Mouse (Mus musculus) C2C12 (cell line): ENCODE results near the gene Usp13. TPM values are rescaled to one million over a fixed set of nuclear protein-coding genes. Genes with fewer than 3 reads are reported as not detected.

ENCODE experiments used
- H3K27me3 ChIP-seq: one replicate; pipeline ENCODE4 v1.6.1; 2011; ENCODE audit not compliant: control insufficient read depth, insufficient read depth, insufficient read length
- H3K36me3 ChIP-seq: one replicate; pipeline ENCODE4 v1.6.1; 2011; ENCODE audit not compliant: control insufficient read depth, insufficient read depth
- H3K4me3 ChIP-seq: one replicate; pipeline ENCODE4 v1.5.1; 2011; ENCODE audit warnings: mild to moderate bottlenecking, control low read depth; ENCODE audit not compliant: poor library complexity, insufficient read depth, severe bottlenecking
- H3K79me2 ChIP-seq: one replicate; pipeline ENCODE4 v1.6.1; 2011; ENCODE audit not compliant: control insufficient read depth, insufficient read depth
- H3K79me3 ChIP-seq: one replicate; pipeline ENCODE4 v1.6.1; 2011; ENCODE audit warnings: low read depth, control low read depth
- H3ac ChIP-seq: one replicate; pipeline ENCODE3; 2011; ENCODE audit warnings: low read depth; ENCODE audit not compliant: control insufficient read depth, insufficient read length
- CEBPB ChIP-seq: IDR thresholded peaks from one replicate; pipeline ENCODE4 v1.6.1; 2011; ENCODE audit warnings: low read depth, mild to moderate bottlenecking, control low read depth, moderate library complexity
- CTCF ChIP-seq: IDR thresholded peaks from one replicate; pipeline ENCODE4 v1.5.1; 2011; ENCODE audit not compliant: control insufficient read depth, insufficient read depth, insufficient read length
- FOSL1 ChIP-seq: IDR thresholded peaks from one replicate; pipeline ENCODE4 v1.8.0; 2011; ENCODE audit warnings: mild to moderate bottlenecking, low read length; ENCODE audit not compliant: poor library complexity, insufficient read depth, severe bottlenecking
- MAX ChIP-seq: IDR thresholded peaks from one replicate; pipeline ENCODE4 v1.6.1; 2011; ENCODE audit warnings: mild to moderate bottlenecking, control low read depth
- MYOD1 ChIP-seq: IDR thresholded peaks from one replicate; pipeline ENCODE4 v1.6.1; 2011; ENCODE audit warnings: low read depth; ENCODE audit not compliant: control insufficient read depth, insufficient read length
- MYOG ChIP-seq: IDR thresholded peaks from one replicate; pipeline ENCODE4 v1.6.1; 2011; ENCODE audit not compliant: control insufficient read depth, insufficient read length; ENCODE audit errors: extremely low read depth
- USF1 ChIP-seq: IDR thresholded peaks from one replicate; pipeline ENCODE4 v1.6.1; 2011; ENCODE audit warnings: low read depth, mild to moderate bottlenecking, control low read depth, moderate library complexity
- polyA plus RNA-seq: library from polyadenylated mRNA; unstranded; fragments of >200 nt; fragmentation: generic; extraction: Trizol; gene quantifications from one replicate; pipeline ENCODE4 v1.2.1, GENCODE M21; 2012; ENCODE audit warnings: missing spikeins

Gene Usp13
- polyA plus RNA-seq, 1 experiment, result 2.4 TPM

DNA sequence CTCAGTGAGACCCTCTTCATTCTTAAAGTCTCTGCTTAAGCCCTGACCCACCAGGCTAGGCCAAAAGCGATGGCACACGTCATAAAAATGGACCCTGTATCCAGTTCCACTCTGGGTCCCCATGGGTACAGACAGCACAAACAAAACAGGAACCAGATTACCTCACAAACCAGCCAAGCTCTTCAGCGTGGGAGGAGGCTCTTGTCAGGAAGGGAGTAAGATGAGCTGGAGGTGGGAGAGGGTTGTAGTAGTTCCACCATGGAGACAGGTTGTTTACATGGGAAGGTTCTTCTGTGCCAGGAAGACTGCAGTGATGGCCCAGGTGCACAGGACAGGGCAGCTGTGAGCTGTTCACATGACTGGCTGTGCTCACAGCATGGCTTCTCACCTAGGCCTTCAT lies 53.7 kb downstream of the Usp13 start:
- no peaks in the 10 kb centered on the region for H3K36me3 ChIP-seq
- no peaks in the 10 kb centered on the region for H3K79me2 ChIP-seq
- H3K79me3 ChIP-seq, result no peaks in the 10 kb centered on the region
- H3K27me3 ChIP-seq, result no peaks in the 10 kb centered on the region
- TF ChIP-seq FOSL1, result no peak
- no peak for TF ChIP-seq MYOG
- no peak for TF ChIP-seq MAX
- no peak for TF ChIP-seq MYOD1
- TF ChIP-seq CEBPB, result no peak
- no peak for TF ChIP-seq CTCF
- no peak for TF ChIP-seq USF1
- no peak overlapping the region for H3ac ChIP-seq
- no peak overlapping the region for H3K4me3 ChIP-seq

DNA sequence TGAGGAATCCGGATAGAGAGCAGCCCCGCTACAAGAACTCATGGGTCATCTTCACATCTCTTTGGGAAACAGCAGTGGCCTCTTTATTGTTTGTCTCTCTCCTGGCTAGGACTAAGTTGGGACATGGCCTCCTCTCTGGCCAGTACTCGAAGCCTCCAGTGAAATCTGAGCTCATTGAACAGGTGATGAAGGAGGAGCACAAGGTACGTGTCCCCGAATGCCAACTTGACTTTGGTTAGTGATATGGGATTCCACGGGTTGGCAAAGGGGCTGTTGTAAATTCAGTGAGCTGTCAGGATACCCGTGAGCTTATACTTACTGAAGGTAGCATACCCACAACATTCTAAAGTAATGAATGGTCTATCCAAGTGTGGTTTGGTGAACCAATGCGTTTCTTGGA lies 69.0 kb downstream of the Usp13 start:
- Histone ChIP-seq H3ac (no peak overlapping the region), H3K4me3 (no peak overlapping the region), H3K79me2 (no peaks in the 10 kb centered on the region), H3K79me3 (no peaks in the 10 kb centered on the region), H3K27me3 (no peaks in the 10 kb centered on the region), H3K36me3 (no peaks in the 10 kb centered on the region)
- TF ChIP-seq FOSL1 (no peak), USF1 (no peak), MYOG (no peak), CTCF (no peak), MYOD1 (no peak), MAX (no peak), CEBPB (no peak)

DNA sequence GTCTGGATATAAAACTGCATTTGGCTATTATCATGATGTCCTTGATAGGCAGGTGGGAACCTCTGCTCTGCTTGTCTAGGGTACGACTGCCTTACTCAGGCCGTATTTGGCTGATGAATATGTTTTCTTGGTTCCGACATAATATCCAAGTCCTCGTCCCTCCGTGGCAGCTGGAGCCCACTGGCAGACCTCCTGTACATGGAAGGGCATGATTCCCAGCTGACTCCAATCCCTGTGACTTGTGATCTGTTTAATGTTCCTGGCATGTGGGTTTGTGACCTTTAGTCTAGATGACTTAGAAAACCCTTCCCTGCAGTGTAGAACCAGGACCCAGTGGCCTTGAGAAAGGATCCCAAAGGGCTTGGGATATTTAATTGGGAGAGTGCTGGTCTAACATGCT lies 71.5 kb downstream of the Usp13 start:
- Histone ChIP-seq H3K27me3 (no peaks in the 10 kb centered on the region), H3ac (no peak overlapping the region), H3K36me3 (no peaks in the 10 kb centered on the region), H3K79me3 (no peaks in the 10 kb centered on the region), H3K79me2 (no peaks in the 10 kb centered on the region), H3K4me3 (no peak overlapping the region)
- TF ChIP-seq MYOD1, result no peak
- no peak for TF ChIP-seq MAX
- no peak for TF ChIP-seq CTCF
- no peak for TF ChIP-seq CEBPB
- TF ChIP-seq FOSL1, result no peak
- TF ChIP-seq MYOG, result no peak
- no peak for TF ChIP-seq USF1

DNA sequence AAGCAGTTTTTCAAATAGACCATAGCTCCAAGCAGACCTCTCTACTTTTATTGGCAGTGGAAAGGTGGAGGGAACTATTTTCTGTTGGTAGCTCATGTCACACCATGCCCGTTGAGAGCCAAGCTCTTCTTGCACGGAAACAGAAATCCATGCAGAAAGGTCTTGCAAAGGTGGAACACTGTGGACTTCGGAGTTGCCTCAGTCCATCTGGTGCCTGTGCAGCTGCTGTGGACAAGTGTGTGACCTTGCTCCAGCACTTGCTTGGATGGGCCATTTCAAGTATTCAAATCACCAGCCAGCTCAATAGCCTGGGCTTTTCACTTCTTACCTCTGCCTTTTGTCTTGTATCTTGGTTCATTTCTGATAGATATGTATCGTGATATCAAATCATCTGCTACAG lies 72.8 kb downstream of the Usp13 start:
- Histone ChIP-seq H3K79me2 (no peaks in the 10 kb centered on the region), H3K4me3 (no peak overlapping the region), H3K79me3 (no peaks in the 10 kb centered on the region), H3K36me3 (no peaks in the 10 kb centered on the region), H3ac (no peak overlapping the region), H3K27me3 (no peaks in the 10 kb centered on the region)
- TF ChIP-seq MYOD1, result no peak
- TF ChIP-seq CEBPB, result no peak
- no peak for TF ChIP-seq MYOG
- TF ChIP-seq FOSL1, result no peak
- TF ChIP-seq USF1, result no peak
- TF ChIP-seq CTCF, result no peak
- TF ChIP-seq MAX, result no peak

DNA sequence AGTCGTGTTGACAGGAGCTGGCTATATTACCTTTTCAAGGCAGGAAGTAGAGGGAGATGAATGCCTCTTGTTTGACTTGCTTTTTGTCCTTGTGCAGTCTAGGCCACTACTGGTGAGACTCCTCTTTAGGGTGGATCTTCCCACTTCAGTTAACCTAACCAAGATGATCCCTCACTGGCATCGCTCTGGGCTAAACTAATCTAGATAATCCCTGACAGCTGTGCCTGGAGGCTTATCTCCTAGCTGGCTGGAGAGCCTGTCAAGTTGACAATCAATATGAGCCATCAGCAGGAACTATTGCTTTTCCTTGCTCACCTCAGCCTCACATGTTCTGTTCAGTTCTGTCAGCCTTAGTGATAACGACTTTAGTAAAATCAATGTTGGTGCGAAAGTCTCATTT lies 86.1 kb downstream of the Usp13 start:
- TF ChIP-seq USF1, result no peak
- TF ChIP-seq MYOD1, result no peak
- TF ChIP-seq MAX, result no peak
- no peak for TF ChIP-seq CTCF
- no peak for TF ChIP-seq FOSL1
- no peak for TF ChIP-seq CEBPB
- no peak for TF ChIP-seq MYOG
- no peaks in the 10 kb centered on the region for H3K79me2 ChIP-seq
- H3K4me3 ChIP-seq, result no peak overlapping the region
- no peak overlapping the region for H3ac ChIP-seq
- H3K36me3 ChIP-seq, result no peaks in the 10 kb centered on the region
- H3K27me3 ChIP-seq, result no peaks in the 10 kb centered on the region
- no peaks in the 10 kb centered on the region for H3K79me3 ChIP-seq

DNA sequence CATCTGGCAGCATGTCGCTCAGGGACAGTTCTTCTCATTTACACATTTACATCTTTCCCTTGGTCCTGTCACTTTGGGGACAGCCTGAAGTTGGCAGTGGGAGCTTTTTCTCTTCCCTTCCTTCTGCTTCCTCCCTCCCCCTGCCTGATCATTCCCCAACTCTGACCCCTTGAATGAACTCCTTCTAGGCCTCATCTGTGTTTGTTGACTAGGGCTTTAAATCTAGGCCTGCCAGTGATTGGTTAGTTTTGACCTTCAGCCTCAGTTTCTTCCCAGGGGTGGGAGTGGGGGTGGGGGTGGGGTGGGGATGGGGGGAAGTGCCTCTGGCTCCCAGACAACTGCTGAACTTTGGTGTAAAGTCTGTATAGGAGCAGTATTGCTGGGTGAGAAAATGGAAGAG lies 87.3 kb downstream of the Usp13 start:
- Histone ChIP-seq H3K4me3 (no peak overlapping the region), H3K36me3 (no peaks in the 10 kb centered on the region), H3K79me2 (no peaks in the 10 kb centered on the region), H3K27me3 (no peaks in the 10 kb centered on the region), H3K79me3 (no peaks in the 10 kb centered on the region), H3ac (no peak overlapping the region)
- TF ChIP-seq CEBPB (no peak), USF1 (no peak), MYOD1 (no peak), CTCF (no peak), FOSL1 (no peak), MAX (no peak), MYOG (no peak)
